Mouse (Mus musculus): ENCODE data around the gene Tmcc1.

Tmcc1 gene

GRCm38 (mm10) chr6:115969103-115969502 lies 224.2 kb downstream of the Tmcc1 start:
- no peak for DNase-seq

GRCm38 (mm10) chr6:115968700-115969099 lies 224.6 kb downstream of the Tmcc1 start:
- no peak for DNase-seq
